Mouse (Mus musculus): Measurements from ENCODE around the gene Unc5c.

DNA sequence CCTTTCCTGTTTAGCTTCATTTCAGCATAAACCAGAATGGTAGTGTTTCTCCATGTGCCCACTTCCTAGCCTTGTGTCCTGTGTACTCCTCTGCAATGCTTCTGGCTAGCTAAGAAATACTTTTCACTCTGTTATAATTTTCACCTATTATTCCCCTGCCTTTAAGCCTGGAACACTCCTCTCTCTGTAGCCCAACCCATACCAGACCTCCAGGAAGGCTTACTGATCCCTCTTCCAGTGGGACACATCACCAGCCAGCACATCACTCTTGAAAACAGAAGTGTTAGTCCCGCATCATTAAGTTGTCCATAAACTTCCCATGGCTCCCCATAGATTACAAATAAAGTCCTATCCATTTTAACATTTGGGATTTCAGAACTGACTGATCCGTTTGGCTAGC is 328.7 kb downstream of the Unc5c start:
- TF ChIP-seq POLR2A (IDR thresholded peaks at IDR 0.05; ENCODE audit: low read depth, low read length) = no peak
- no peak for TF ChIP-seq CTCF (IDR thresholded peaks at IDR 0.05; ENCODE audit: extremely low read depth, insufficient read length, insufficient replicate concordance, low read depth, low read length)

Data from small intestine, adult 2 months (tissue).